Mouse (Mus musculus) CH12.LX (cell line): ENCODE results near the gene 1700037C18Rik. TPM values are rescaled to one million over a fixed set of nuclear protein-coding genes. Genes with fewer than 3 reads are reported as not detected.
A peak's percentile ranks its signal among the peaks of the same experiment; 100 is the strongest.

Experiments used
- DNase-seq: peaks from one replicate; pipeline ENCODE4 v3.0.0-alpha.2; 2013; ENCODE audit errors: extremely low read depth
- H3K27ac ChIP-seq: 2 replicates; pipeline ENCODE4 v1.5.1; 2012; ENCODE audit warnings: low read depth, mild to moderate bottlenecking, control low read depth, moderate library complexity; ENCODE audit not compliant: insufficient read depth
- H3K27me3 ChIP-seq: replicated peaks from 2 replicates; pipeline ENCODE3; 2012; ENCODE audit warnings: inconsistent platforms
- H3K36me3 ChIP-seq, 2 experiments: replicated peaks in 1 of 2; 2 replicates each; pipeline versions ENCODE3 to v1.6.1; 2012; ENCODE audit warnings: inconsistent platforms in 1 of 2, low read length in 1 of 2, mild to moderate bottlenecking in 1 of 2, mixed read lengths in 1 of 2, moderate library complexity in 1 of 2; ENCODE audit not compliant: control insufficient read depth in 1 of 2, insufficient read depth in 1 of 2
- H3K4me1 ChIP-seq, 2 experiments: 2 replicates each; pipeline ENCODE4 v1.6.1; 2012; ENCODE audit warnings: inconsistent platforms in 1 of 2, moderate library complexity in 1 of 2; ENCODE audit not compliant: insufficient read depth in 2 of 2, control insufficient read depth in 1 of 2
- H3K4me2 ChIP-seq: 2 replicates; pipeline ENCODE4 v1.6.1; 2012; ENCODE audit warnings: low read depth, mild to moderate bottlenecking, control low read depth; ENCODE audit not compliant: poor library complexity, insufficient read depth, severe bottlenecking
- H3K4me3 ChIP-seq, 3 experiments: fragments of 150-350 bp in 1 of 3; sonication (generic) in 1 of 3; replicated peaks in 1 of 3; 2 replicates each; pipeline versions ENCODE3 to v1.5.1; 2011 to 2012; ENCODE audit warnings: low read depth in 2 of 3, low read length in 2 of 3, mild to moderate bottlenecking in 2 of 3, moderate library complexity in 2 of 3, control low read depth in 1 of 3, improper control_type of control experiment in 1 of 3, inconsistent platforms in 1 of 3, mixed read lengths in 1 of 3; ENCODE audit not compliant: poor library complexity in 1 of 3
- H3K79me2 ChIP-seq: replicated peaks from 2 replicates; pipeline ENCODE4 v1.6.1; 2012; ENCODE audit warnings: mild to moderate bottlenecking, moderate library complexity; ENCODE audit not compliant: control insufficient read depth, poor library complexity, insufficient read depth, severe bottlenecking; ENCODE audit errors: extremely low read depth
- H3K9ac ChIP-seq: 2 replicates; pipeline ENCODE4 v1.6.1; 2012; ENCODE audit warnings: low read depth, mild to moderate bottlenecking, control low read depth, moderate library complexity; ENCODE audit not compliant: insufficient read depth
- H3K9me3 ChIP-seq: replicated peaks from 2 replicates; pipeline ENCODE3; 2012; ENCODE audit warnings: low read length, inconsistent platforms, mixed read lengths
- CHD1 ChIP-seq: IDR thresholded peaks from 2 replicates; pipeline ENCODE4 v1.6.1; 2012; ENCODE audit warnings: low read depth, low read length, improper control_type of control experiment, inconsistent platforms
- CHD2 ChIP-seq: IDR thresholded peaks from 2 replicates; pipeline ENCODE4 v1.6.1; 2011; ENCODE audit warnings: low read length, improper control_type of control experiment
- ELF1 ChIP-seq: IDR thresholded peaks from 2 replicates; pipeline ENCODE4 v1.6.1; 2014; ENCODE audit warnings: low read depth, mild to moderate bottlenecking, inconsistent platforms, low read length, improper control_type of control experiment
- ETS1 ChIP-seq: conservative IDR thresholded peaks from 2 replicates; pipeline ENCODE4 v1.6.1; 2012; ENCODE audit warnings: low read depth, mild to moderate bottlenecking, inconsistent platforms, low read length, improper control_type of control experiment, moderate library complexity
- JUN ChIP-seq: IDR thresholded peaks from 2 replicates; pipeline ENCODE4 v1.6.1; 2011; ENCODE audit warnings: low read depth, mild to moderate bottlenecking, low read length, improper control_type of control experiment, moderate library complexity; ENCODE audit not compliant: insufficient read depth
- MAFK ChIP-seq: IDR thresholded peaks from 2 replicates; pipeline ENCODE4 v1.6.1; 2011; ENCODE audit warnings: low read length, improper control_type of control experiment; ENCODE audit not compliant: insufficient replicate concordance
- MAZ ChIP-seq: IDR thresholded peaks from 2 replicates; pipeline ENCODE4 v1.6.1; 2012; ENCODE audit warnings: low read depth, mild to moderate bottlenecking, inconsistent platforms, low read length, improper control_type of control experiment, moderate library complexity
- MXI1 ChIP-seq: IDR thresholded peaks from 2 replicates; pipeline ENCODE4 v1.6.1; 2011; ENCODE audit warnings: mild to moderate bottlenecking, low read depth, low read length, improper control_type of control experiment
- MYC ChIP-seq: IDR thresholded peaks from 2 replicates; pipeline ENCODE4 v1.6.1; 2011; ENCODE audit warnings: low read depth, mild to moderate bottlenecking, improper control_type of control experiment, low read length
- NELFE ChIP-seq: IDR thresholded peaks from 2 replicates; pipeline ENCODE4 v1.6.1; 2011; ENCODE audit warnings: low read depth, low read length, improper control_type of control experiment
- NRF1 ChIP-seq: IDR thresholded peaks from 2 replicates; pipeline ENCODE4 v1.6.1; 2014; ENCODE audit warnings: low read depth, mild to moderate bottlenecking, inconsistent platforms, low read length, improper control_type of control experiment, moderate library complexity
- PAX5 ChIP-seq: IDR thresholded peaks from 2 replicates; pipeline ENCODE4 v1.6.1; 2012; ENCODE audit warnings: low read length, inconsistent platforms, mixed read lengths
- POLR2AphosphoS2 ChIP-seq: IDR thresholded peaks from 2 replicates; pipeline ENCODE4 v1.6.1; 2011; ENCODE audit warnings: low read depth, low read length, improper control_type of control experiment
- SIN3A ChIP-seq: IDR thresholded peaks from 2 replicates; pipeline ENCODE4 v1.6.1; 2012; ENCODE audit warnings: low read length, improper control_type of control experiment, inconsistent platforms
- SMC3 ChIP-seq: IDR thresholded peaks from 2 replicates; pipeline ENCODE4 v1.6.1; 2011; ENCODE audit warnings: low read depth, low read length, improper control_type of control experiment
- TBP ChIP-seq: conservative IDR thresholded peaks from 2 replicates; pipeline ENCODE4 v1.6.1; 2011; ENCODE audit warnings: low read depth, low read length, improper control_type of control experiment
- USF1 ChIP-seq: IDR thresholded peaks from 2 replicates; pipeline ENCODE4 v1.6.1; 2014; ENCODE audit warnings: low read depth, mild to moderate bottlenecking, inconsistent platforms, low read length, improper control_type of control experiment
- ZKSCAN1 ChIP-seq: IDR thresholded peaks from 2 replicates; pipeline ENCODE4 v1.6.1; 2012; ENCODE audit warnings: low read depth, inconsistent platforms, low read length, improper control_type of control experiment, borderline replicate concordance
- ZMIZ1 ChIP-seq: IDR thresholded peaks from 2 replicates; pipeline ENCODE4 v1.6.1; 2012; ENCODE audit warnings: low read depth, mild to moderate bottlenecking, inconsistent platforms, low read length, improper control_type of control experiment
- ZNF384 ChIP-seq: IDR thresholded peaks from 2 replicates; pipeline ENCODE4 v1.6.1; 2012; ENCODE audit warnings: low read depth, low read length, improper control_type of control experiment, inconsistent platforms
- dilution Hi-C: fragments of 300-500 bp; cut with MboI; formaldehyde crosslinking; loops from 2 replicates; pipeline ENCODE4 v1.14.3; 2020; ENCODE audit warnings: low sequenced_read_pairs; ENCODE audit not compliant: extremely low pct_unique_long_range_greater_than_20kb, extremely low pct_ligation_motif_present
- in situ Hi-C: fragments of 300-500 bp; cut with MboI; formaldehyde crosslinking; loops from 3 replicates; pipeline ENCODE4 v1.14.3; 2019; ENCODE audit warnings: low sequenced_read_pairs, low pct_ligation_motif_present, low pct_unique_long_range_greater_than_20kb, mixed read lengths
- polyA plus RNA-seq: library from polyadenylated mRNA; unstranded; fragments of >175 nt; gene quantifications from 2 replicates; pipeline ENCODE4 v1.2.1, GENCODE M21; 2012; ENCODE audit warnings: low read depth; ENCODE audit not compliant: insufficient read length
- total RNA-seq, 2 experiments: library from RNA; depleted of rRNA; stranded (reverse); fragments of 300-350 nt in 1 of 2; fragments of >200 nt in 1 of 2; gene quantifications; 2 replicates each; pipeline ENCODE4 v1.2.3; 2012 to 2014

Gene 1700037C18Rik
- total and polyA plus RNA-seq, 3 experiments = 11.9 to 18.1 (median 14.7) TPM

GRCm38 (mm10) chr16:3884201-3885064, 24.1 kb downstream of the 1700037C18Rik start, which contains the start of the genes Zfp597 and Gm20695 (continued):
- TF ChIP-seq POLR2AphosphoS2 (0 out of 2 replicates have a peak, but pooled peaks have one; percentile 57), MXI1 (peak; percentile 94), ZNF384 (no peak), ETS1 (peak; percentile 83), MAFK (0 out of 2 replicates have a peak, but pooled peaks have one; percentile 44), SMC3 (peak; percentile 9; the same call in 1 of the 2 replicates), CHD2 (peak; percentile 90; the same call in 1 of the 2 replicates), SIN3A (peak; percentile 98), PAX5 (no peak), ELF1 (peak; percentile 99), USF1 (peak; percentile 61), TBP (no peak), ZMIZ1 (peak; percentile 89; the same call in 1 of the 2 replicates), CHD1 (no peak), MYC (no peak), NELFE (peak; percentile 72; the same call in 1 of the 2 replicates)

GRCm38 (mm10) chr16:3876346-3876745, 32.1 kb downstream of the 1700037C18Rik start:
- in situ Hi-C loops (no loop called here), dilution Hi-C loops (no loop called here)
- no peak for DNase-seq
- H3K27ac ChIP-seq = no peak overlapping the region
- H3K4me3 ChIP-seq = no peak overlapping the region
- peaks cover 0 to 22% of the 10 kb centered on the region in 2 experiments; a peak in 2 of 4 replicates for H3K4me1 ChIP-seq
- no peak overlapping the region for H3K9ac ChIP-seq
- no peaks in the 10 kb centered on the region for H3K9me3 ChIP-seq
- H3K36me3 ChIP-seq = peaks cover 17 to 55% of the 10 kb centered on the region in 2 experiments
- H3K79me2 ChIP-seq = peaks cover 3% of the 10 kb centered on the region
- H3K4me2 ChIP-seq = no peak overlapping the region
- no peaks in the 10 kb centered on the region for H3K27me3 ChIP-seq
- TF ChIP-seq MAFK = no peak
- no peak for TF ChIP-seq MYC
- no peak for TF ChIP-seq NRF1
- TF ChIP-seq ZKSCAN1 = no peak
- TF ChIP-seq JUN = no peak
- no peak for TF ChIP-seq MAZ
